Mouse (Mus musculus) E14TG2a.4 (cell line): ENCODE data around the gene Stambpl1.

Experiments used
- CTCF ChIP-seq: conservative IDR thresholded peaks from 2 replicates; pipeline ENCODE4 v1.5.1; 2014; ENCODE audit warnings: low read length
- NANOG ChIP-seq: IDR thresholded peaks from 2 replicates; pipeline ENCODE4 v1.6.1; 2014; ENCODE audit warnings: borderline replicate concordance, low read length, mixed read lengths

DNA sequence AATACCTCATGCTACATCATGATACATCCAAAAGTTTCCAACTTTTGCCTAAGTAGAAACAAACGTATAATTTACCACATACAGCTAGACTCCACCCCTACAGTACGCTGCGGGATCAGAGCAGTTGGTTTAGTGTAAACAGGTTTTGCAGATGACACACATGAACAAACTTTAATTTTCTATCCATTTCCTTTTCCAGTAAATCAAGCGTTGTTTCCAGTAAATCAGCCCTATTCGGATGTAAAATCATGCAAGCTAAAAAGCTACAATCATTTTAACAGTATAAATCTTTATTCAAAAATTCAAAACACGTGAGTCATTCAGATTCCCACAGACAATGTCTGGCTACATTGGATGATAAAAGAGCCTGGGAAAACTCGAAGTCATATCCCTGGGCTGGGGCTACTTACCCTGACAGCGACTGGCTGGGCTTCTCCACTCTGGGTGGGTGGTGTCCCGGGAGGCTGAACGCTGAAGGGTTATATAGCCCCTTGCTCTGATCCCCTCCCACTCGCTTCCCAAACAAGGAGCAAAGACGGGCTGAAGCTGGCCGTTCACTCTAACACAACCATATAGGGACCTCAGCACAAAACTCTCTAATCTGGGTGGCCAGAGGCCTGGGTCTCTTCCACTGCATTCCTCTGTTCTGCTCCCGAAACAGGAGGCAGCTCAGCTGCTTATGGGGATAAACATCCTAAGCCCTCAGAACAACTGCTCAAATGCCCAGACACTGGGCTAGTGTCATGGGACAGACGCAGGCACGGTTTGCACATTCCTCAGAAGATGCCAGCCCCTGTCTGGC, 63.1 kb downstream of the Stambpl1 start, which contains the start of gene Acta2:
- no peak for TF ChIP-seq CTCF
- no peak for TF ChIP-seq NANOG
